In genomic region chr17:19226589-19226988, GRCm38 (mm10) we compare ENCODE assay signal across 28 mouse cellular contexts.
DNase-seq lines count a peak whose midpoint lies in the region; ATAC-seq and TF ChIP-seq lines count a peak whose summit lies in the region.
"Had no signal": no experiment of that assay in that cellular context is flagged by ENCODE, and none has a peak within 500 bp of the region (broad histone marks: within the 10 kb centered on the region; RNA-seq: fewer than 3 reads in every experiment).

No protein-coding gene starts in this region.

- H3K4me1 ChIP-seq in MEL (ENCODE audit: control insufficient read depth in 1 of 2, insufficient read depth in 2 of 2, low read length in 2 of 2), result peaks cover 0 to 3% of the 10 kb centered on the region in 2 experiments; a peak in 3 of 4 replicates
- H3K4me1 ChIP-seq in midbrain, embryonic 14.5 days (ENCODE audit: control insufficient read depth, insufficient read depth, low read length), result no peaks in the 10 kb centered on the region
- no peaks in the 10 kb centered on the region for H3K4me1 ChIP-seq in kidney, adult 2 months (ENCODE audit: control insufficient read depth, insufficient read depth, low read length)
- H3K4me1 ChIP-seq: forebrain, embryonic 10.5 days; forebrain, embryonic 13.5 days; heart, embryonic 12.5 days; heart, embryonic 15.5 days had no signal

- H3K4me3 ChIP-seq in MEL (ENCODE audit: control insufficient read depth in 1 of 2, insufficient read depth in 1 of 2, low read depth in 2 of 2, low read length in 2 of 2) (peak overlapping the region; percentile 50 to 56), myocyte (no peak overlapping the region)
- H3K4me3 ChIP-seq in midbrain, embryonic 14.5 days (replicated peaks; ENCODE audit: low read depth, low read length), result no peak overlapping the region
- no peak overlapping the region for H3K4me3 ChIP-seq in kidney, adult 2 months (ENCODE audit: insufficient read depth, low read depth, low read length)
- H3K4me3 ChIP-seq: forebrain, embryonic 10.5 days; forebrain, embryonic 13.5 days; gastrocnemius, adult 2 months; heart, embryonic 12.5 days; heart, embryonic 15.5 days had no signal

- H3K79me2 ChIP-seq in MEL (ENCODE audit: control insufficient read depth, insufficient read depth, low read length, poor library complexity) (no peaks in the 10 kb centered on the region), myocyte (ENCODE audit: control insufficient read depth, insufficient read depth) (no peaks in the 10 kb centered on the region)

- DNase-seq in 3134 (ENCODE audit: extremely low read depth, insufficient read length, low spot score) (peak; percentile 16), A20 (ENCODE audit: low read depth, low spot score) (peak; percentile 17), MEL (ENCODE audit: low read depth, low spot score) (peak; percentile 32), MN1 (ENCODE audit: low spot score) (no peak)
- DNase-seq in midbrain, embryonic 14.5 days, result no peak
- no peak for DNase-seq in heart, adult 18-20 months
- DNase-seq in kidney, adult 2 months, result no peak
- DNase-seq: adrenal gland, adult 8-10 months; adrenal gland, postnatal 25 days; B cell, adult 2 months; cerebellum, adult 18-20 months; cerebellum, adult 9-10 months; cerebellum, postnatal 14 days; gastrocnemius, adult 2 months; gastrocnemius, postnatal 14 days; heart, adult 11 months; heart, postnatal 10 days; heart, postnatal 4 days had no signal

- TF ChIP-seq POLR2A in MEL (IDR thresholded peaks at IDR 0.05; ENCODE audit: control insufficient read depth in 1 of 2, insufficient read depth in 1 of 2, low read depth in 1 of 2, low read length in 2 of 2, poor library complexity in 1 of 2) (no peak), myocyte (IDR thresholded peaks at IDR 0.05; ENCODE audit: insufficient read length, low read depth) (no peak)
- no peak for TF ChIP-seq POLR2A in kidney, adult 2 months (IDR thresholded peaks at IDR 0.05; ENCODE audit: low read depth, low read length)

- WGBS in midbrain, embryonic 14.5 days, result 83% methylated on average over 1 of the region's 1 CpGs
- WGBS in kidney, adult 2 months, result 83% methylated on average over 1 of the region's 1 CpGs

- TF ChIP-seq RAD21 in MEL (IDR thresholded peaks at IDR 0.05; ENCODE audit: low read depth, low read length), result no peak

- H3K9ac ChIP-seq in MEL (ENCODE audit: control insufficient read depth, low read depth, low read length, poor library complexity, severe bottlenecking), result peak overlapping the region; percentile 45
- no peak overlapping the region for H3K9ac ChIP-seq in midbrain, embryonic 14.5 days (replicated peaks; ENCODE audit: low read length)
- H3K9ac ChIP-seq: forebrain, embryonic 13.5 days; heart, embryonic 12.5 days; heart, embryonic 15.5 days; hindbrain, embryonic 14.5 days had no signal

- TF ChIP-seq EP300 in MEL (IDR thresholded peaks at IDR 0.05; ENCODE audit: low read depth in 1 of 2, low read length in 2 of 2), result no peak

- TF ChIP-seq CTCF in MEL (IDR thresholded peaks at IDR 0.05 in 2 of 3, conservative IDR thresholded peaks at IDR 0.05 in 1 of 3; ENCODE audit: control insufficient read depth in 1 of 3, insufficient read depth in 1 of 3, low read depth in 2 of 3, low read length in 3 of 3, poor library complexity in 1 of 3, severe bottlenecking in 1 of 3), result no peak
- TF ChIP-seq CTCF in kidney, adult 2 months (conservative IDR thresholded peaks at IDR 0.05; ENCODE audit: insufficient read depth, insufficient read length, low read depth, low read length), result no peak

- no peaks in the 10 kb centered on the region for H3K9me3 ChIP-seq in MEL (replicated peaks; ENCODE audit: insufficient read depth, low read length)
- peaks cover 21% of the 10 kb centered on the region for H3K9me3 ChIP-seq in midbrain, embryonic 14.5 days (ENCODE audit: control insufficient read depth, low read length)
- H3K9me3 ChIP-seq: heart, embryonic 15.5 days had no signal

- H3ac ChIP-seq in myocyte (ENCODE audit: control insufficient read depth, insufficient read length), result no peak overlapping the region

- peaks cover 0 to 5% of the 10 kb centered on the region in 2 experiments; a peak in 1 of 4 replicates for H3K36me3 ChIP-seq in MEL (ENCODE audit: control insufficient read depth in 1 of 2, insufficient read depth in 2 of 2, low read length in 2 of 2)
- H3K36me3 ChIP-seq in myocyte (ENCODE audit: control insufficient read depth, insufficient read depth), result no peaks in the 10 kb centered on the region
- no peaks in the 10 kb centered on the region for H3K36me3 ChIP-seq in midbrain, embryonic 14.5 days (ENCODE audit: control insufficient read depth, insufficient read depth, low read length)
- H3K36me3 ChIP-seq in kidney, adult 2 months (ENCODE audit: control insufficient read depth, insufficient read depth, low read length), result no peaks in the 10 kb centered on the region
- H3K36me3 ChIP-seq: forebrain, embryonic 10.5 days; heart, embryonic 12.5 days; heart, embryonic 15.5 days had no signal

- no peak for ATAC-seq in midbrain, embryonic 14.5 days (ENCODE audit: low FRiP score, low TSS enrichment)
- ATAC-seq: activated CD4-positive, CD25-positive, alpha-beta regulatory T cell, adult 4 months; forebrain, embryonic 13.5 days; forebrain, embryonic 16.5 days; hindbrain, postnatal 0 days; intestine, postnatal 0 days had no signal

- H3K27me3 ChIP-seq in MEL (ENCODE audit: control insufficient read depth in 1 of 2, insufficient read depth in 2 of 2, low read length in 2 of 2) (no peaks in the 10 kb centered on the region), myocyte (ENCODE audit: control insufficient read depth, insufficient read depth, insufficient read length) (no peaks in the 10 kb centered on the region)
- H3K27me3 ChIP-seq in midbrain, embryonic 14.5 days (ENCODE audit: control insufficient read depth, insufficient read depth, low read length), result no peaks in the 10 kb centered on the region
- no peaks in the 10 kb centered on the region for H3K27me3 ChIP-seq in kidney, adult 2 months (replicated peaks; ENCODE audit: control insufficient read depth, insufficient read depth, low read length)
- H3K27me3 ChIP-seq: forebrain, embryonic 13.5 days; heart, embryonic 12.5 days; heart, embryonic 15.5 days had no signal

- no peak overlapping the region for H3K27ac ChIP-seq in MEL (ENCODE audit: control insufficient read depth, low read depth, low read length)
- H3K27ac ChIP-seq in midbrain, embryonic 14.5 days (replicated peaks; ENCODE audit: low read depth, low read length), result no peak overlapping the region
- H3K27ac ChIP-seq in kidney, adult 2 months (ENCODE audit: insufficient read depth, low read depth, low read length), result no peak overlapping the region
- H3K27ac ChIP-seq: forebrain, embryonic 10.5 days; forebrain, embryonic 13.5 days; gastrocnemius, adult 2 months; heart, embryonic 15.5 days; hindbrain, embryonic 14.5 days; hindbrain, postnatal 0 days had no signal

- peak overlapping the region; percentile 21 for H3K4me2 ChIP-seq in myocyte (ENCODE audit: low read depth)
- H3K4me2 ChIP-seq in midbrain, embryonic 14.5 days (ENCODE audit: low read length), result no peak overlapping the region
- H3K4me2 ChIP-seq: forebrain, embryonic 13.5 days; heart, embryonic 12.5 days; heart, embryonic 15.5 days; hindbrain, embryonic 14.5 days had no signal

TF ChIP-seq in MEL, 35 proteins besides CTCF, POLR2A, EP300 and RAD21:
- no peak for TF ChIP-seq ZKSCAN1 (IDR thresholded peaks at IDR 0.05; ENCODE audit: low read depth, low read length)
- no peak for TF ChIP-seq USF1 (IDR thresholded peaks at IDR 0.05; ENCODE audit: low read depth, low read length)

TF ChIP-seq in myocyte, 11 proteins besides CTCF, POLR2A, EP300 and RAD21:
- TF ChIP-seq REST (IDR thresholded peaks at IDR 0.05; ENCODE audit: insufficient read depth, insufficient read length) (no peak), E2F4 (IDR thresholded peaks at IDR 0.05; ENCODE audit: insufficient read depth) (no peak), SRF (IDR thresholded peaks at IDR 0.05; ENCODE audit: control insufficient read depth, insufficient read length, low read depth) (no peak), MAX (IDR thresholded peaks at IDR 0.05; ENCODE audit: low read depth) (no peak), TCF12 (IDR thresholded peaks at IDR 0.05; ENCODE audit: insufficient read depth, poor library complexity, severe bottlenecking) (no peak), MYOD1 (IDR thresholded peaks at IDR 0.05; ENCODE audit: control insufficient read depth in 1 of 3, insufficient read length in 2 of 3, low read depth in 2 of 3) (no peak), TCF3 (IDR thresholded peaks at IDR 0.05; ENCODE audit: insufficient read length, low read depth) (no peak), POLR2AphosphoS2 (IDR thresholded peaks at IDR 0.05; ENCODE audit: insufficient read length, low read depth) (no peak), CEBPB (IDR thresholded peaks at IDR 0.05; ENCODE audit: insufficient read depth, poor library complexity, severe bottlenecking) (no peak), USF1 (IDR thresholded peaks at IDR 0.05; ENCODE audit: low read depth) (no peak)
TF ChIP-seq in myocyte: peak in this region for 0.

Comparison
In these comparisons a context has a peak if more than half of its experiments do, and no peak if none do; other contexts are left out.
1. DNase-seq: peak in 3134 (single experiment), A20 (single experiment) and MEL (single experiment); none in midbrain, embryonic 14.5 days (single experiment), heart, adult 18-20 months (0 of 2), kidney, adult 2 months (single experiment) and MN1 (single experiment).
2. H3K4me3 ChIP-seq: peak in MEL (2 of 2); none in myocyte (single experiment), midbrain, embryonic 14.5 days (single experiment) and kidney, adult 2 months (single experiment).